Mouse (Mus musculus): ENCODE measurements around the gene Olfr849.

Gene Olfr849

DNA sequence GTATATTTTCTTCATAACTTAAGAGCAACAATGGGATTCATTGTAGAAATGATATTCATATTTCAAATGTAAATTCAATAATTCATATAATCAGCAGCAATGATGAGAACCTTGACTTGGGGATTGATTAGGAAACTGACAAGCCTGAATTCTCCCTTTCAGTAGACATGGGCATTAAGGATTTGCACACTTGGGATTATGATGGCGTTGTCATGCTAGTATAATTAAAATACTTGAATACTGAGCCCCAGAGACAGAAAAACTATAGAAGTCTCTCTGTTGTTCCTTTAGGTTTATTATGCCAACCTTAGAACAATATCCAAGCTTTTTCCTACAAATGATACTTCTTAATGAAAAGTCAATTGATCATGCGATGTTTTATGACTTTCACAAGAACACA, at the start of gene Olfr849:
Gene Olfr849, plus strand, starts transcription at position 301 of the 400 bp plus-strand sequence.
- no peak for DNase-seq (ENCODE audit: low spot score in 2 of 2)

GRCm38 (mm10) chr9:19478148-19478547, 38.1 kb downstream of the Olfr849 start, which contains the start of gene Olfr850:
TSS of gene Olfr850 (minus strand) at chr9:19478248.
- DNase-seq (ENCODE audit: low spot score in 2 of 2), result no peak

GRCm38 (mm10) chr9:19492995-19493394, 52.9 kb downstream of the Olfr849 start, which contains the start of gene Olfr851:
TSS of gene Olfr851 (plus strand) at chr9:19493295.
- no peak for DNase-seq (ENCODE audit: low spot score in 2 of 2)

Data from frontal cortex, postnatal 14 days (tissue).